Mouse (Mus musculus) embryo, embryonic 9.5 days (tissue): ENCODE measurements around the gene Col6a2.

ENCODE experiments used
- DNase-seq: peaks from one replicate; pipeline ENCODE4 v3.0.0-alpha.2; 2017; ENCODE audit errors: extremely low spot score

Col6a2 gene

GRCm38 (mm10) chr10:76548218-76548617 lies 75.2 kb downstream of the Col6a2 start:
- DNase-seq, result no peak

DNA sequence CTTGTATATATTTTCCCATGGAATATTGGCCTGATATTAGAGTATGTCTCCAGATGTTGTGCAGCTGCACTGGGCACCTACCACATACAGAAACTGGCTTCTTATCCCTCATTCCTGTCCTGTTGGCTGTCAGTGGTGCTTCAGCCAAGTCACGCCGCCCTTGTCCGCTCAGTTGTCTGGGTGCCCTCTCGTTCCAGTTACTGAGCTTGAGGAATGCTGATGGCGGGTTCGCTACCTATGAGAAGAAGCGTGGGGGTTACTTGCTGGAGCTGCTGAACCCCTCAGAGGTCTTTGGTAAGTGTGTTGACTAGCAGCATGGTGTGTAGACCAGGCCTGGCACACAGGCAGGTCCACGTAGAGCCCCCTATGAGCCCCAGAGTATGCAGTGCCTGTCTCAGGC lies 76.9 kb downstream of the Col6a2 start:
- no peak for DNase-seq
